Mouse (Mus musculus): ENCODE measurements at regions not wholly inside any gene's neighbourhood (a gene's known extent, or its start where the extent isn't known, plus 50 kb on each side); places are given as distances from the start of the nearest gene placed in this dataset.

DNA sequence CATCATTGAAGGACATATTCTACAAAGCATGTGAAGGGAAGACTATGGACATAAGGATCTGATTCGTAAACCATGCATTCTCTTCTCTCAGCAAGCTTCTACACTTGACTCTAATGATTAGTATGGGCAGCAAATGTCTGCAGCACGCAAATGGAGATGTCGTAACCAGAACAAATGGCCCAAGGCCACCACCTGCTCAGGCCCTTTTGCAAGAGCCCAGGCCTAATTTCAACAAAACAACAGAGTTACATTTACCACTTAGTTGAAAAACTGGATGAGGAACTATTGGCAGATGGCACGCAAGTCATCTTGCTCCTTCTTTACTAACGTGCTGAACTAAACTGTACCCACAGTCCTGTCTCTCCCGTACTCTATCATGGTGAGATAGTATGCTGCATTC, 113.7 kb upstream of the Adgrl2 start:
- H3K9ac ChIP-seq (ENCODE audit: insufficient read depth, low read depth): no peak overlapping the region
- H3K4me2 ChIP-seq (ENCODE audit: insufficient read depth, low read depth, poor library complexity, severe bottlenecking): no peak overlapping the region
- no peaks in the 10 kb centered on the region for H3K36me3 ChIP-seq (replicated peaks in 1 of 2; ENCODE audit: control insufficient read depth in 1 of 2, insufficient read depth in 1 of 2, low read length in 1 of 2)
- no peak overlapping the region for H3K4me3 ChIP-seq (replicated peaks in 1 of 3; ENCODE audit: low read depth in 2 of 3, low read length in 2 of 3, poor library complexity in 1 of 3)
- H3K27ac ChIP-seq (ENCODE audit: insufficient read depth, low read depth): no peak overlapping the region
- no peak for DNase-seq (ENCODE audit: extremely low read depth)
- no peaks in the 10 kb centered on the region for H3K9me3 ChIP-seq (replicated peaks; ENCODE audit: low read length)
- no peaks in the 10 kb centered on the region for H3K79me2 ChIP-seq (replicated peaks; ENCODE audit: control insufficient read depth, extremely low read depth, insufficient read depth, poor library complexity, severe bottlenecking)
- peaks cover 0 to 12% of the 10 kb centered on the region in 2 experiments; a peak in 2 of 4 replicates for H3K4me1 ChIP-seq (ENCODE audit: control insufficient read depth in 1 of 2, insufficient read depth in 2 of 2)
- dilution Hi-C loops (cut with MboI; ENCODE audit: extremely low pct_ligation_motif_present, extremely low pct_unique_long_range_greater_than_20kb, low sequenced_read_pairs) (no loop called here), in situ Hi-C loops (cut with MboI; ENCODE audit: low pct_ligation_motif_present, low pct_unique_long_range_greater_than_20kb, low sequenced_read_pairs) (no loop called here)
- TF ChIP-seq ZKSCAN1 (IDR thresholded peaks at IDR 0.05; ENCODE audit: borderline replicate concordance, low read depth, low read length) (no peak), CHD1 (IDR thresholded peaks at IDR 0.05; ENCODE audit: low read depth, low read length) (no peak), MXI1 (IDR thresholded peaks at IDR 0.05; ENCODE audit: low read depth, low read length) (no peak), POLR2AphosphoS2 (IDR thresholded peaks at IDR 0.05; ENCODE audit: low read depth, low read length) (no peak), BHLHE40 (IDR thresholded peaks at IDR 0.05; ENCODE audit: low read depth, low read length) (no peak), RAD21 (IDR thresholded peaks at IDR 0.05; ENCODE audit: low read depth, low read length) (no peak), NRF1 (IDR thresholded peaks at IDR 0.05; ENCODE audit: low read depth, low read length) (no peak), CHD2 (IDR thresholded peaks at IDR 0.05; ENCODE audit: low read length) (no peak), ELF1 (IDR thresholded peaks at IDR 0.05; ENCODE audit: low read depth, low read length) (no peak), MAX (IDR thresholded peaks at IDR 0.05; ENCODE audit: low read length) (no peak), KAT2A (IDR thresholded peaks at IDR 0.05; ENCODE audit: insufficient replicate concordance, low read length) (no peak), PAX5 (IDR thresholded peaks at IDR 0.05; ENCODE audit: low read length) (no peak), ETS1 (conservative IDR thresholded peaks at IDR 0.05; ENCODE audit: low read depth, low read length) (no peak), POLR2A (IDR thresholded peaks at IDR 0.05; ENCODE audit: low read depth, low read length) (no peak), JUN (IDR thresholded peaks at IDR 0.05; ENCODE audit: insufficient read depth, low read depth, low read length) (no peak), HCFC1 (IDR thresholded peaks at IDR 0.05; ENCODE audit: low read depth, low read length) (no peak)
- H3K27me3 ChIP-seq (replicated peaks): no peaks in the 10 kb centered on the region

GRCm38 (mm10) chr3:149103469-149103868, 113.1 kb upstream of the Adgrl2 start:
- Histone ChIP-seq H3K27ac (ENCODE audit: insufficient read depth, low read depth) (no peak overlapping the region), H3K4me3 (replicated peaks in 1 of 3; ENCODE audit: low read depth in 2 of 3, low read length in 2 of 3, poor library complexity in 1 of 3) (no peak overlapping the region), H3K79me2 (replicated peaks; ENCODE audit: control insufficient read depth, extremely low read depth, insufficient read depth, poor library complexity, severe bottlenecking) (no peaks in the 10 kb centered on the region), H3K9me3 (replicated peaks; ENCODE audit: low read length) (no peaks in the 10 kb centered on the region), H3K4me2 (ENCODE audit: insufficient read depth, low read depth, poor library complexity, severe bottlenecking) (no peak overlapping the region), H3K27me3 (replicated peaks) (no peaks in the 10 kb centered on the region), H3K4me1 (ENCODE audit: control insufficient read depth in 1 of 2, insufficient read depth in 2 of 2) (peaks cover 0 to 18% of the 10 kb centered on the region in 2 experiments; a peak in 2 of 4 replicates), H3K9ac (ENCODE audit: insufficient read depth, low read depth) (no peak overlapping the region), H3K36me3 (replicated peaks in 1 of 2; ENCODE audit: control insufficient read depth in 1 of 2, insufficient read depth in 1 of 2, low read length in 1 of 2) (no peaks in the 10 kb centered on the region)
- in situ Hi-C loops (cut with MboI; ENCODE audit: low pct_ligation_motif_present, low pct_unique_long_range_greater_than_20kb, low sequenced_read_pairs) (no loop called here), dilution Hi-C loops (cut with MboI; ENCODE audit: extremely low pct_ligation_motif_present, extremely low pct_unique_long_range_greater_than_20kb, low sequenced_read_pairs) (no loop called here)
- DNase-seq (ENCODE audit: extremely low read depth): peak; percentile 21
- TF ChIP-seq POLR2AphosphoS2 (IDR thresholded peaks at IDR 0.05; ENCODE audit: low read depth, low read length): no peak
- no peak for TF ChIP-seq NELFE (IDR thresholded peaks at IDR 0.05; ENCODE audit: low read depth, low read length)
- TF ChIP-seq ZMIZ1 (IDR thresholded peaks at IDR 0.05; ENCODE audit: low read depth, low read length): no peak
- no peak for TF ChIP-seq E2F4 (IDR thresholded peaks at IDR 0.05; ENCODE audit: insufficient replicate concordance, low read depth, low read length)
- TF ChIP-seq GABPA (IDR thresholded peaks at IDR 0.05; ENCODE audit: insufficient replicate concordance, low read depth, low read length): no peak
- no peak for TF ChIP-seq PAX5 (IDR thresholded peaks at IDR 0.05; ENCODE audit: low read length)
- TF ChIP-seq ZNF384 (IDR thresholded peaks at IDR 0.05; ENCODE audit: low read depth, low read length): no peak
- no peak for TF ChIP-seq POLR2A (IDR thresholded peaks at IDR 0.05; ENCODE audit: low read depth, low read length)
- no peak for TF ChIP-seq USF2 (conservative IDR thresholded peaks at IDR 0.05; ENCODE audit: low read depth, low read length)
- TF ChIP-seq MXI1 (IDR thresholded peaks at IDR 0.05; ENCODE audit: low read depth, low read length): no peak
- no peak for TF ChIP-seq ELF1 (IDR thresholded peaks at IDR 0.05; ENCODE audit: low read depth, low read length)
